Mouse (Mus musculus): ENCODE measurements around the gene Camta1. TPM values are rescaled to one million over a fixed set of nuclear protein-coding genes. Genes with fewer than 3 reads are reported as not detected.
A peak's percentile ranks its signal among the peaks of the same experiment; 100 is the strongest.

The Camta1 gene
- polyA plus RNA-seq, 1 experiment from 2014 or later = 86.8 TPM

DNA sequence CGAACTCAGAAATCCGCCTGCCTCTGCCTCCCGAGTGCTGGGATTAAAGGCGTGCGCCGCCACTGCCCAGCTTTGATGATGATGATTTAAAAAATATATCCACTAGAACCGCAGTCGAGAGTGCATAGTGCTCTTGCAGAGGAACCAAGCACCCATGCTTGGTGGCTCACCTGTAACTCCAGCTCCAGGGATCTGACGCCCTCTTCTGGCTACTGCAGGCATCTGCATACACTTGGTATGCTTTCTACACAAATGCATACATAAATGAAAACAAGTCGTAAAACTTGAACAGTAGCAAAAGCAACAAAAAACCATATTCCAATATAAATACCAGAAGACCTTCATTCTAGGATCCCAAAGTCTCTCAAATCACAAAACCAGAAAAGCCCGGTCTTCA is 896.1 kb downstream of the Camta1 start:
- Histone ChIP-seq H3K4me3 (ENCODE audit: low read depth, low read length) (no peak overlapping the region), H3K4me2 (replicated peaks; ENCODE audit: low read depth, low read length) (no peak overlapping the region), H3K9me3 (ENCODE audit: control insufficient read depth, low read depth, low read length) (no peaks in the 10 kb centered on the region), H3K27me3 (ENCODE audit: control insufficient read depth, insufficient read depth, low read length) (no peaks in the 10 kb centered on the region), H3K27ac (ENCODE audit: low read length) (no peak overlapping the region), H3K36me3 (ENCODE audit: control insufficient read depth, insufficient read depth, low read length) (no peaks in the 10 kb centered on the region), H3K9ac (replicated peaks; ENCODE audit: low read depth, low read length) (no peak overlapping the region), H3K4me1 (ENCODE audit: control insufficient read depth, insufficient read depth, low read length) (no peaks in the 10 kb centered on the region)
- WGBS = 70% methylated on average over 11 of the region's 11 CpGs
- no peak for ATAC-seq (ENCODE audit: insufficient number of reproducible peaks, insufficient read depth, low FRiP score, low read depth)

GRCm38 (mm10) chr4:150964635-150965554 is 896.8 kb downstream of the Camta1 start:
- ATAC-seq (ENCODE audit: insufficient number of reproducible peaks, insufficient read depth, low FRiP score, low read depth) = peak; percentile 66; the same call in 1 of the 2 replicates
- H3K27ac ChIP-seq (ENCODE audit: low read length) = no peak overlapping the region
- 11% methylated on average over 25 of the region's 25 CpGs for WGBS

GRCm38 (mm10) chr4:150963711-150964110 is 898.0 kb downstream of the Camta1 start:
- H3K27me3 ChIP-seq (ENCODE audit: control insufficient read depth, insufficient read depth, low read length) = no peaks in the 10 kb centered on the region
- H3K4me2 ChIP-seq (replicated peaks; ENCODE audit: low read depth, low read length) = no peak overlapping the region
- H3K4me1 ChIP-seq (ENCODE audit: control insufficient read depth, insufficient read depth, low read length) = no peaks in the 10 kb centered on the region
- no peak overlapping the region for H3K9ac ChIP-seq (replicated peaks; ENCODE audit: low read depth, low read length)
- no peaks in the 10 kb centered on the region for H3K9me3 ChIP-seq (ENCODE audit: control insufficient read depth, low read depth, low read length)
- ATAC-seq (ENCODE audit: insufficient number of reproducible peaks, insufficient read depth, low FRiP score, low read depth) = no peak
- no peak overlapping the region for H3K27ac ChIP-seq (ENCODE audit: low read length)
- WGBS = 70% methylated on average over 2 of the region's 2 CpGs
- no peak overlapping the region for H3K4me3 ChIP-seq (ENCODE audit: low read depth, low read length)
- H3K36me3 ChIP-seq (ENCODE audit: control insufficient read depth, insufficient read depth, low read length) = no peaks in the 10 kb centered on the region

More at GRCm38 (mm10) chr4:150964635-150965554, 896.8 kb downstream of the Camta1 start:
- no peaks in the 10 kb centered on the region for H3K9me3 ChIP-seq (ENCODE audit: control insufficient read depth, low read depth, low read length)
- H3K9ac ChIP-seq (replicated peaks; ENCODE audit: low read depth, low read length) = no peak overlapping the region
- no peaks in the 10 kb centered on the region for H3K4me1 ChIP-seq (ENCODE audit: control insufficient read depth, insufficient read depth, low read length)
- H3K27me3 ChIP-seq (ENCODE audit: control insufficient read depth, insufficient read depth, low read length) = no peaks in the 10 kb centered on the region
- H3K36me3 ChIP-seq (ENCODE audit: control insufficient read depth, insufficient read depth, low read length) = no peaks in the 10 kb centered on the region
- no peak overlapping the region for H3K4me3 ChIP-seq (ENCODE audit: low read depth, low read length)
- H3K4me2 ChIP-seq (replicated peaks; ENCODE audit: low read depth, low read length) = peak overlapping the region; percentile 23

DNA sequence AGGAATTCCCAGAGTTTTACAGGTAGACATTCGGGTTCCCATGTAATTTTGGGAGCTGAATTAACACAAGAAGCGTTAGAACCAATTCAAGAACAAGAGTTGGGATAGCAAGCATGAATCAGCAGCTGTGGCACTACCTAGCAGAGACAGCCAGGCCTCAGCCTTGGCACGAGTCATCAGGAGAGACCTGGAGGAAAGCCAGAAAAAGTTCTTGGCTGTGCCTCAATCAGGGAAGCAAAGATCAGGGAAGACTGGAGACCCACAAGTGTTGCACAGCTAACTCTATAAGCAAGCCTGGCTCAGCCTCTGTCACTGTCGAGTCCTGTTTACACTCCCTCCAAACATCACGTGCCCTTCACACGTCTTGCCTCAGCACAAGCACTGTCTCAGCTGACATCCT is 899.4 kb downstream of the Camta1 start:
- 41% methylated on average over 6 of the region's 6 CpGs for WGBS
- Histone ChIP-seq H3K36me3 (ENCODE audit: control insufficient read depth, insufficient read depth, low read length) (no peaks in the 10 kb centered on the region), H3K27me3 (ENCODE audit: control insufficient read depth, insufficient read depth, low read length) (no peaks in the 10 kb centered on the region), H3K4me2 (replicated peaks; ENCODE audit: low read depth, low read length) (no peak overlapping the region), H3K4me1 (ENCODE audit: control insufficient read depth, insufficient read depth, low read length) (no peaks in the 10 kb centered on the region), H3K9me3 (ENCODE audit: control insufficient read depth, low read depth, low read length) (no peaks in the 10 kb centered on the region), H3K9ac (replicated peaks; ENCODE audit: low read depth, low read length) (no peak overlapping the region), H3K27ac (ENCODE audit: low read length) (no peak overlapping the region), H3K4me3 (ENCODE audit: low read depth, low read length) (no peak overlapping the region)
- no peak for ATAC-seq (ENCODE audit: insufficient number of reproducible peaks, insufficient read depth, low FRiP score, low read depth)

- Histone ChIP-seq H3K9ac (replicated peaks; ENCODE audit: low read depth, low read length) (no peak overlapping the region), H3K4me1 (ENCODE audit: control insufficient read depth, insufficient read depth, low read length) (0 out of 2 replicates have a peak, but pooled peaks cover 6% of the 10 kb centered on the region), H3K27ac (ENCODE audit: low read length) (no peak overlapping the region), H3K4me3 (ENCODE audit: low read depth, low read length) (no peak overlapping the region), H3K9me3 (ENCODE audit: control insufficient read depth, low read depth, low read length) (no peaks in the 10 kb centered on the region), H3K36me3 (ENCODE audit: control insufficient read depth, insufficient read depth, low read length) (no peaks in the 10 kb centered on the region), H3K4me2 (replicated peaks; ENCODE audit: low read depth, low read length) (no peak overlapping the region), H3K27me3 (ENCODE audit: control insufficient read depth, insufficient read depth, low read length) (no peaks in the 10 kb centered on the region)
- 72% methylated on average over 7 of the region's 7 CpGs for WGBS
- no peak for ATAC-seq (ENCODE audit: insufficient number of reproducible peaks, insufficient read depth, low FRiP score, low read depth)
Observed at GRCm38 (mm10) chr4:150958536-150958935, 903.1 kb downstream of the Camta1 start.

DNA sequence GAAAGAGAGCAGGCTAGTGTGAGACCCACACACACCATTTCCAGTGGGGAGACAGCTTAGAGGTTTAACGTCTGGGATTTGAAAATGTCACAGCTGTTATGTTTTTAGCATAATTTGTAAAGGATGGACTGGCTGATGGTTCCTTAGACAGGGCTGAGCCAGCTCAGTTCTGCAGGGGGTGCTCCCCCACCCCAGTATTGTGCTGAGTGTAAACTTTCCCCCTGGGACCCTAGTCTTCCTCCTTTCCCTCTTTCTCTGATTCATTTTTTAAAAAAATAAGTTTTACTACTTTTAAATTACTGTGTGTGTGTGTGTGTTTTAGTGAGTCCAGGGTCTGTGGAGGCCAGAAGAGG is 904.6 kb downstream of the Camta1 start:
- 0 out of 2 replicates have a peak, but pooled peaks cover 6% of the 10 kb centered on the region for H3K4me1 ChIP-seq (ENCODE audit: control insufficient read depth, insufficient read depth, low read length)
- H3K9me3 ChIP-seq (ENCODE audit: control insufficient read depth, low read depth, low read length) = no peaks in the 10 kb centered on the region
- 31% methylated on average over 1 of the region's 1 CpGs for WGBS
- no peaks in the 10 kb centered on the region for H3K36me3 ChIP-seq (ENCODE audit: control insufficient read depth, insufficient read depth, low read length)
- H3K27me3 ChIP-seq (ENCODE audit: control insufficient read depth, insufficient read depth, low read length) = no peaks in the 10 kb centered on the region
- H3K9ac ChIP-seq (replicated peaks; ENCODE audit: low read depth, low read length) = no peak overlapping the region
- ATAC-seq (ENCODE audit: insufficient number of reproducible peaks, insufficient read depth, low FRiP score, low read depth) = peak; percentile 30; the same call in 1 of the 2 replicates
- no peak overlapping the region for H3K4me2 ChIP-seq (replicated peaks; ENCODE audit: low read depth, low read length)
- H3K27ac ChIP-seq (ENCODE audit: low read length) = 0 out of 2 replicates have a peak overlapping the region, but pooled peaks have one; percentile 48
- H3K4me3 ChIP-seq (ENCODE audit: low read depth, low read length) = no peak overlapping the region

DNA sequence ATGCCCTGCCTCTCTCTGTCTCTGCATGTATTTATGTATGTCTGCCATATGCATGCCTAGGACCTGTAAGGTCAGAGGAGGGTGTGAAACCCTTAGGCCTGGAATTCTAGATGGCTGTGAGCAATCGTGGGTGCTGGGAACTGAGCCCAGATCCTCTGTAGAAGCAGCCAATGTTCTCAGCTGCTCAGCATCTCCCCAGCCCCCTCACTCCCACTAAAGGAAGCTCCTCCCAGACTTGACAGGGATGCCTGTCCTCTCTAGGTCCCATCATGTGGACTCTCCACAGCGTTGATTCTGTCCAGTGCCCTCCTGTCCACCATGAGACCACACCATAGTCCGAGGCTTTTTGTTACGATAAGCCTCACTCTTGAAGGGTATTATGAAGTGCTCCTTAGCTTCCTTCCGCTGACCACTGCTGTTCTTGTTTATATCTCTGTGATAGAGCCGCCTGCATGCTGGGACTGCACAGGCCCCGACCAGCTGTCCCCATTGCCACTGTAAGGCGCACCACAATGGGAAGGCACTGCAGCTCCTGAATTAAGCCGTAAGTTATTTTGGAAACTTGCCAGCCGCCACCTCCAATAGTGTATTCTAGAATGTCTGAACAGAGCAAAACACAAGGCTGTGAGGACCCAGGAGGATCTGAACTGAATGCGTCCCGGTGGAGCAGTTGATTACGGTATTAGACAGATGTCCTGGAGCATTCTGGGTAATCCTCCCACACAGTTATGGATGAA is 905.1 kb downstream of the Camta1 start:
- H3K4me2 ChIP-seq (replicated peaks; ENCODE audit: low read depth, low read length) = no peak overlapping the region
- peak; percentile 60; the same call in 1 of the 2 replicates for ATAC-seq (ENCODE audit: insufficient number of reproducible peaks, insufficient read depth, low FRiP score, low read depth)
- 55% methylated on average over 13 of the region's 13 CpGs for WGBS

GRCm38 (mm10) chr4:150950972-150951371 is 910.7 kb downstream of the Camta1 start:
- Histone ChIP-seq H3K4me2 (replicated peaks; ENCODE audit: low read depth, low read length) (no peak overlapping the region), H3K27me3 (ENCODE audit: control insufficient read depth, insufficient read depth, low read length) (no peaks in the 10 kb centered on the region), H3K27ac (ENCODE audit: low read length) (no peak overlapping the region), H3K9ac (replicated peaks; ENCODE audit: low read depth, low read length) (no peak overlapping the region), H3K36me3 (ENCODE audit: control insufficient read depth, insufficient read depth, low read length) (no peaks in the 10 kb centered on the region), H3K4me3 (ENCODE audit: low read depth, low read length) (no peak overlapping the region), H3K4me1 (ENCODE audit: control insufficient read depth, insufficient read depth, low read length) (no peaks in the 10 kb centered on the region), H3K9me3 (ENCODE audit: control insufficient read depth, low read depth, low read length) (no peaks in the 10 kb centered on the region)
- WGBS = 74% methylated on average over 10 of the region's 10 CpGs
- ATAC-seq (ENCODE audit: insufficient number of reproducible peaks, insufficient read depth, low FRiP score, low read depth) = no peak

More for the DNA sequence above, 905.1 kb downstream of the Camta1 start:
- H3K4me1 ChIP-seq (ENCODE audit: control insufficient read depth, insufficient read depth, low read length) = 0 out of 2 replicates have a peak, but pooled peaks cover 6% of the 10 kb centered on the region
- no peaks in the 10 kb centered on the region for H3K36me3 ChIP-seq (ENCODE audit: control insufficient read depth, insufficient read depth, low read length)
- H3K4me3 ChIP-seq (ENCODE audit: low read depth, low read length) = no peak overlapping the region
- H3K27me3 ChIP-seq (ENCODE audit: control insufficient read depth, insufficient read depth, low read length) = no peaks in the 10 kb centered on the region
- H3K27ac ChIP-seq (ENCODE audit: low read length) = peak overlapping the region; percentile 48; the same call in 1 of the 2 replicates
- H3K9me3 ChIP-seq (ENCODE audit: control insufficient read depth, low read depth, low read length) = no peaks in the 10 kb centered on the region
- no peak overlapping the region for H3K9ac ChIP-seq (replicated peaks; ENCODE audit: low read depth, low read length)

All from stomach, embryonic 14.5 days (tissue).